Mouse (Mus musculus): ENCODE results near the gene Olfr1264.

Olfr1264 gene

DNA sequence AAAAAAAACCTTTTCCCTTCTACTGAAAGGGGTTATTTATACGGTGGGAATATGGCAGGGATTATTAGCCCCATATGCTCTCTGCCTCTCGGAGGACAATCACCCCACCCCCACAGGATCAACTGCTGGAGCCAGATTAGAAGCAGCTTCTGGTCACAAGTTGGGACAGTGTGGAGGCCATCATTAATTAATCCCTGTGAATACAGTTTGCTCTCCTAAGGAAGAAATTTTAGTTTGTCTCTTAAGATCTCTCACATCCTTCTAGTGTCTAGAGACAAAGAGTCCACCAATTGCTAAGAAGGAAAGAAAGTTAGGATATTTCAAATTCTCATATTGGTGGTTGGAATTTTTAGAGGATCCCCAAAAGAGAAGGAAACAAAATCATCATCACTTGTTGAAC lies at the start of gene Olfr1264:
Gene Olfr1264, minus strand, starts transcription at position 101 of the 400 bp plus-strand sequence.
- DNase-seq: no peak

GRCm38 (mm10) chr2:90070065-90070464 lies 44.7 kb upstream of the Olfr1264 start:
- DNase-seq: no peak

DNA sequence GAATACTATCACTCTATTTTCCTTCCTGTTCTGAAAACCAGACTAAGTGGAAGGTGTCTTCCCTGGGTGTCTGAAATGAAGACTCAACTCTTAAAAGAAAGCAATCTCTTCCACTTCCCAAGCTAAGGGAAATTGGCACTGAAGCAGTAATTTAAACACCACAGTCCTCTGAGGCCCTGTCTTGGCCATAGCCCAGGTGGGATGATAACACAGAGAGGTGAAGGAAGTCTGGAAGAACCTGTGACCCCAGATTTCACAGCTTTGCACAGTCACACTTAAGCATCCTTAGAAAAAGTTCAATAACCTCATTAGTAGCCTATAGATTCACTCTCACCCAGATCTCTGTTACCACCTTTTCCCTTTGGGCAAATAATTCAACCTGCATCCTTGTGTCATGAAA lies 38.1 kb upstream of the Olfr1264 start, which contains the start of gene Olfr140:
Gene Olfr140, minus strand, starts transcription at position 101 of the 400 bp plus-strand sequence.
- DNase-seq: no peak

DNA sequence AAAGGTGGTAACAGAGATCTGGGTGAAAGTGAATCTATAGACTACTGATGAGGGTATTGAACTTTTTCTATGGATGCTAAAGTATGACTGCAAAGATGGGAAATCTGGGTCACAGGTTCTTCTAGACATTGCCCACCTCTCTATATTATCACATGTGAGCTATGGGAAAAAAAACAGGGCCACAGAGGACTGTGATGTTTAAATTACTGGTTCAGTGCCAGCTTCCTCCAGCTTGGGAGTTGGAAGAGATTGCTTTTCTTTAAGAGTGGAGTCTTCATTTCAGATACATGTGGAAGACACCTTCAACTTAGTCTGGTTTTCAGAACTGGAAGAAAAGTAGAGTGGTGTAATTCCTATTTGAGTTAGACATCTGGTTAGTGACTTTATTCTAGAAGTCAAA lies 9.7 kb upstream of the Olfr1264 start, which contains the start of gene Olfr1265:
Gene Olfr1265, plus strand, starts transcription at position 301 of the 400 bp plus-strand sequence.
- no peak for DNase-seq

GRCm38 (mm10) chr2:90011831-90012230 lies 13.5 kb downstream of the Olfr1264 start, which contains the start of gene Olfr1263:
Gene Olfr1263 (plus strand): TSS chr2:90012131.
- DNase-seq: no peak

DNA sequence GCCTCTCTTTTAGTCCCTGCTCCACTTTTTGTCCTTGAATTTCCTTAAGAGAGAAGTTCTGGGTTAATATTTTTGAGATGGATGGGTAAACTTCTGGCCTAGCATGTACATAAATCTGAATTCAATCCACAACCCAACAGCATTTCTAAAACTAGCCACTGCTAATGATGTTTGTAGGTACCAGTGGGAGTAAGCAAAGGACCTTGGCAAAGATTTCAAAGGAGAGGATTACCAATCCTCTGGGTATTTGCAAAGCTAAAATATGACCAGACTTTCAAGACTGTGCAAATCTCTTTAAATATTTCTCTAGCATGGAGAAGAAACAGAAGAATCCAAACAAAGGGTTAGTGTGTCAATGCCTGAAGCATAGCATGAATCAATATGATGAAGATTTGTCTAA lies 25.5 kb downstream of the Olfr1264 start, which contains the start of gene Olfr1262:
Gene Olfr1262, plus strand, starts transcription at position 301 of the 400 bp plus-strand sequence.
- no peak for DNase-seq

DNA sequence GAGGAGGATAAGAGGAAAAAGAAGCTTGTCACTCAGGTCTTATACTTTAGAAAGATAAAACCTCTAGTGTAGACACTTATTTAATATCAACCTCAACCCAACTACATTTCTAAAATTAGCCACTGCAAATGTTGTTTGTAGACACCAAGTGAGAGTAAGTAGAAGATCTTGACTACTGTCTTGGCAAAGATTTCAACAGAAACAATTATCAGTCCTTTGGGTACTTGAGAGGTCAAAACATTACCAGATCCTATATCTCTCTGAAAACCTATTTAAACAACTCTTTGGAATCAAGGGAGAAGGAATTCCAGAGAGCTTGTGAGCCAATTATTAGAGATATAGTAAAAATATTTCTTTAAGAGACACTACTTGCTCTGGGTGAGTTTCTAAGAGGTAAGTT lies 34.5 kb downstream of the Olfr1264 start, which contains the start of gene Olfr1261:
Gene Olfr1261, plus strand, starts transcription at position 301 of the 400 bp plus-strand sequence.
- no peak for DNase-seq

GRCm38 (mm10) chr2:89977709-89978108 lies 47.7 kb downstream of the Olfr1264 start:
- DNase-seq: no peak

GRCm38 (mm10) chr2:89974184-89974583 lies 51.2 kb downstream of the Olfr1264 start, which contains the start of gene Olfr1260:
Gene Olfr1260 (plus strand): TSS chr2:89974340.
- no peak for DNase-seq
